Mouse (Mus musculus): ENCODE data around the gene Mmp23. TPM values are rescaled to one million over a fixed set of nuclear protein-coding genes. Genes with fewer than 3 reads are reported as not detected.

Gene Mmp23
- polyA plus RNA-seq, 1 experiment from 2014 or later, result 4.9 TPM

DNA sequence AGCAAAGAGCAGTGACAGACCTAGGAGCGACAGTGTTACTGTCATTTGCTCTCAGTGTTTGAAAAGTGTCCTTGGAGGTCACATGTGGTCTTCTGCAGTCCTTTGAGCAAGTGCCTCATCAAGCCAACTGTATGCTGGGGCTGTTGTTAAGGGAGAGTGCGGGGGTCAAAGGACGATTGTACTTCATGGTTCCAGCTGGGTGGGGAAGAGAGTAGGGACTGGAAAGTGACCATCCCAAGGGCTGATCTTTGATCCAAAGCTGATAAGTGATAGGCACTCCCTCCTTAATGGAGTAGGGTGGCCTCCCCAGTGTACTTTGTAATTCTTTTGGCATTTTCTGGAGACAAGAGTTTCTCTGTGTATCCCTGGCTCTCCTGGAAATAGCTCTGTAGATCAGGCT, 41.3 kb downstream of the Mmp23 start:
- no peaks in the 10 kb centered on the region; the same call in 1 of the 2 replicates for H3K4me1 ChIP-seq (ENCODE audit: control insufficient read depth, low read depth, low read length)
- no peak overlapping the region for H3K4me3 ChIP-seq (ENCODE audit: low read depth, low read length)
- peaks cover 32% of the 10 kb centered on the region for H3K36me3 ChIP-seq (ENCODE audit: control insufficient read depth, insufficient read depth)
- no peak overlapping the region for H3K9ac ChIP-seq (ENCODE audit: low read depth, low read length)
- WGBS (ENCODE audit: insufficient replicate concordance), result 74% methylated on average over 3 of the region's 3 CpGs
- H3K9me3 ChIP-seq (replicated peaks; ENCODE audit: control insufficient read depth, low read length), result no peaks in the 10 kb centered on the region
- H3K4me2 ChIP-seq (ENCODE audit: low read depth, low read length), result no peak overlapping the region
- no peak for ATAC-seq (ENCODE audit: low read depth)
- no peaks in the 10 kb centered on the region for H3K27me3 ChIP-seq (ENCODE audit: control insufficient read depth, insufficient read depth, low read depth, low read length)
- H3K27ac ChIP-seq (ENCODE audit: low read length), result no peak overlapping the region

DNA sequence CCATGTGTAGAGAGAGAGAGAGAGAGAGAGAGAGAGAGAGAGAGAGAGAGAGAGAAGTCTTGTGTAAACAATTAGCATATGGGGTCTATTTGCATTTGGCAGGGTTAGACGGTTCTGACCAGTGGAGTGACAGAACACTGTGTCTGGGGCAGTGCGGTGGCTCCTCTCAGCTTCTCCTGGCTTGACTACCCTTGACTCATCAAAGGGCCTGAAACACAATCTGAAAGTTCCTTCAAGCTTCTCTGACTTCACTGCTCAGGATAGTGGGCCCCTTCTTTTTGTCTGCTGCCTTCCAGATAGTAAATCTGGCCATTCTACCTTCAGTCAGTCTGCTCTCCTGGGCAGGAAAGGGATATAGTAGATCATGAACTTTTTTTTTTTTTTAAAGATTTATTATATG, 46.4 kb downstream of the Mmp23 start:
- H3K4me1 ChIP-seq (ENCODE audit: control insufficient read depth, low read depth, low read length), result peaks cover 19% of the 10 kb centered on the region
- no peak overlapping the region for H3K9ac ChIP-seq (ENCODE audit: low read depth, low read length)
- H3K27me3 ChIP-seq (ENCODE audit: control insufficient read depth, insufficient read depth, low read depth, low read length), result no peaks in the 10 kb centered on the region
- no peak for ATAC-seq (ENCODE audit: low read depth)
- WGBS (ENCODE audit: insufficient replicate concordance), result 89% methylated on average over 2 of the region's 2 CpGs
- no peaks in the 10 kb centered on the region for H3K9me3 ChIP-seq (replicated peaks; ENCODE audit: control insufficient read depth, low read length)
- H3K27ac ChIP-seq (ENCODE audit: low read length), result no peak overlapping the region
- H3K4me2 ChIP-seq (ENCODE audit: low read depth, low read length), result no peak overlapping the region
- H3K36me3 ChIP-seq (ENCODE audit: control insufficient read depth, insufficient read depth), result peaks cover 10% of the 10 kb centered on the region
- H3K4me3 ChIP-seq (ENCODE audit: low read depth, low read length), result no peak overlapping the region

DNA sequence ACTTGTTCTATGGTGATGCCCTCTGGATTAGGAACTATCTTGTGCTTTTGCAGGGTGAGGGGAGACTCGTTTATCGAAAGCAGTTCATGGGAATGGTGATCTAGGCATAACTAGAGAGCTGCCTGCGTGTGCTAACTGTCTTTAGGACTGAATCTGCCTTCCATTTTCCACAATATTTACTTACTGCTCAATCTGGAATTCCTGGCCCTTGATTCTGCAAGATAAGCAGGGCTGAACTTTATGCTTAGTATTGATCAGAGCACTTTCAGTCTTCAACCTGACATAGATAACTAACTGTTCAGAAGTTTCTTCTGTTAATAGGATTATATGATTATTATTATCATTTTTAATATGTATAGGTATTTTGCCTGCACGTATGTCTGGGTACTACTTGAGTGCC, 48.1 kb downstream of the Mmp23 start:
- Histone ChIP-seq H3K4me1 (ENCODE audit: control insufficient read depth, low read depth, low read length) (peaks cover 21% of the 10 kb centered on the region), H3K9me3 (replicated peaks; ENCODE audit: control insufficient read depth, low read length) (no peaks in the 10 kb centered on the region), H3K9ac (ENCODE audit: low read depth, low read length) (no peak overlapping the region), H3K27me3 (ENCODE audit: control insufficient read depth, insufficient read depth, low read depth, low read length) (no peaks in the 10 kb centered on the region), H3K27ac (ENCODE audit: low read length) (peak overlapping the region; percentile 9; the same call in 1 of the 2 replicates), H3K4me2 (ENCODE audit: low read depth, low read length) (no peak overlapping the region), H3K36me3 (ENCODE audit: control insufficient read depth, insufficient read depth) (peaks cover 3% of the 10 kb centered on the region; the same call in 1 of the 2 replicates), H3K4me3 (ENCODE audit: low read depth, low read length) (no peak overlapping the region)
- 71% methylated on average over 4 of the region's 4 CpGs for WGBS (ENCODE audit: insufficient replicate concordance)
- no peak for ATAC-seq (ENCODE audit: low read depth)

DNA sequence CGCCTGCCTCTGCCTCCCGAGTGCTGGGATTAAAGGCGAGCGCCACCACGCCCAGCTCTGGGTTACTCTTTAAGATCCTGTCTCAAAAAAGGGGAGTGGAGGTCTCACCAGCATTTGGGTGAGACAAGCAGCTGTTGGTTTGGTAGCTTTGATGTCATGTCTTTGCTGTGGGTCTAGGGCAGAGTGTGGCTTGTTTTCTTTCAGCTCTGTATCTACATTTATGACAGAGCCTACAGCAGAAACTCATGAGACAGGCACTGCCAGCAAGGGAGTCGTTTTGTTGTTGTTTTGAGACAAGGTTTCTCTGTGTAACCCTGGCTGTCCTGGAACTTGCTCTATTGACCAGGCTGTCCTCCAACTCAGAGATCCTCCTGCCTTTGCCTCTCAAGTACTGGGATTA, 49.4 kb downstream of the Mmp23 start:
- H3K4me3 ChIP-seq (ENCODE audit: low read depth, low read length), result no peak overlapping the region
- 83% methylated on average over 6 of the region's 6 CpGs for WGBS (ENCODE audit: insufficient replicate concordance)
- no peak for ATAC-seq (ENCODE audit: low read depth)
- H3K27ac ChIP-seq (ENCODE audit: low read length), result peak overlapping the region; percentile 20; the same call in 1 of the 2 replicates
- H3K4me1 ChIP-seq (ENCODE audit: control insufficient read depth, low read depth, low read length), result peaks cover 25% of the 10 kb centered on the region
- no peak overlapping the region for H3K4me2 ChIP-seq (ENCODE audit: low read depth, low read length)
- no peaks in the 10 kb centered on the region for H3K9me3 ChIP-seq (replicated peaks; ENCODE audit: control insufficient read depth, low read length)
- no peaks in the 10 kb centered on the region for H3K36me3 ChIP-seq (ENCODE audit: control insufficient read depth, insufficient read depth)
- H3K27me3 ChIP-seq (ENCODE audit: control insufficient read depth, insufficient read depth, low read depth, low read length), result no peaks in the 10 kb centered on the region
- no peak overlapping the region for H3K9ac ChIP-seq (ENCODE audit: low read depth, low read length)

DNA sequence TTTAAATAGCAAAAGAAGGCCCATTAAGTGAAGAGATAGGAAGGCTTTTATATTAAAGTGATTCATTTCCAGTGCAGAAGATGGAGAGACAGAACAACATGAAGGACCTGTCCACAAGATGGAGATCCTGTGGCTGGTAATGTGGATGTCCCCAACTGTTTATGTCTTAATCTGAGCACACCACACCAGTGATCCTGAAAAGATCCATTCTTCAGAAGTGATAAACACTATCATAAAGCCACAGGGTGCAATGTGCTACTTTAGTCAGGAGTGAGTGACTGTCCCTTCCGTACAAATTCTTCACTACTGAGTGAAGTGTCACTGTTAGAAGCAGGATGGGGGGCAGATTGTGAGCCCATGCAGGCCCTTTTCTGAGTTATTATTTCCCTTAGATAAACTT, 50.4 kb downstream of the Mmp23 start:
- Histone ChIP-seq H3K4me2 (ENCODE audit: low read depth, low read length) (peak overlapping the region; percentile 88), H3K9ac (ENCODE audit: low read depth, low read length) (peak overlapping the region; percentile 91), H3K27ac (ENCODE audit: low read length) (peak overlapping the region; percentile 95), H3K27me3 (ENCODE audit: control insufficient read depth, insufficient read depth, low read depth, low read length) (no peaks in the 10 kb centered on the region), H3K4me1 (ENCODE audit: control insufficient read depth, low read depth, low read length) (peaks cover 32% of the 10 kb centered on the region), H3K4me3 (ENCODE audit: low read depth, low read length) (peak overlapping the region; percentile 96), H3K36me3 (ENCODE audit: control insufficient read depth, insufficient read depth) (no peaks in the 10 kb centered on the region), H3K9me3 (replicated peaks; ENCODE audit: control insufficient read depth, low read length) (no peaks in the 10 kb centered on the region)
- ATAC-seq (ENCODE audit: low read depth), result no peak
- 28% methylated on average over 1 of the region's 1 CpGs for WGBS (ENCODE audit: insufficient replicate concordance)

DNA sequence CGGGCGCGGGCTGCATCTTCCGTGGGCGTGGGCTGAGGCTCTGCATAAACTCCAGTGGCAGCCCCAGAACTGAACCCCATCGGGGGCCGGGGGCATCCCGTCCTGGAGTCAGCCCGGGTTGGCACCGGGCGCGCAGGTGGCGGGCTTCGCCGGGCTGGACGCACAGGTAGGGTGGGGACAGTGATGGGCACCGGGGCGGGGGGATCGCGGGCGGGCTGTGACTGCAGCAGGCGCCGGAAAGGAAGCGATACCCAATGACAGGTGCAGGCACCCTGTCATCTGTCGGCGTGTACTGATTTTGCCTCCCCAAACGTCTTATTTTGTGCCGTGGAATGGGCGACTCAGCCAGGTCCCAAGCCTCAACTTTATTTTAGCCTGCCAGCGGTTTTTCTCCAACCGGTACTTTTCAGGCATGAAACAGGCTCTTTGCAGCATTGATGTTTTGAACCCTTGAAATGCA, 51.2 kb downstream of the Mmp23 start:
- Histone ChIP-seq H3K27me3 (ENCODE audit: control insufficient read depth, insufficient read depth, low read depth, low read length) (no peaks in the 10 kb centered on the region), H3K27ac (ENCODE audit: low read length) (peak overlapping the region; percentile 95), H3K9me3 (replicated peaks; ENCODE audit: control insufficient read depth, low read length) (no peaks in the 10 kb centered on the region), H3K9ac (ENCODE audit: low read depth, low read length) (peak overlapping the region; percentile 91), H3K4me1 (ENCODE audit: control insufficient read depth, low read depth, low read length) (peaks cover 32% of the 10 kb centered on the region), H3K4me3 (ENCODE audit: low read depth, low read length) (peak overlapping the region; percentile 96), H3K4me2 (ENCODE audit: low read depth, low read length) (peak overlapping the region; percentile 88), H3K36me3 (ENCODE audit: control insufficient read depth, insufficient read depth) (no peaks in the 10 kb centered on the region)
- WGBS (ENCODE audit: insufficient replicate concordance), result under 1% methylated on average over 31 of the region's 31 CpGs
- peak; percentile 12 for ATAC-seq (ENCODE audit: low read depth)

DNA sequence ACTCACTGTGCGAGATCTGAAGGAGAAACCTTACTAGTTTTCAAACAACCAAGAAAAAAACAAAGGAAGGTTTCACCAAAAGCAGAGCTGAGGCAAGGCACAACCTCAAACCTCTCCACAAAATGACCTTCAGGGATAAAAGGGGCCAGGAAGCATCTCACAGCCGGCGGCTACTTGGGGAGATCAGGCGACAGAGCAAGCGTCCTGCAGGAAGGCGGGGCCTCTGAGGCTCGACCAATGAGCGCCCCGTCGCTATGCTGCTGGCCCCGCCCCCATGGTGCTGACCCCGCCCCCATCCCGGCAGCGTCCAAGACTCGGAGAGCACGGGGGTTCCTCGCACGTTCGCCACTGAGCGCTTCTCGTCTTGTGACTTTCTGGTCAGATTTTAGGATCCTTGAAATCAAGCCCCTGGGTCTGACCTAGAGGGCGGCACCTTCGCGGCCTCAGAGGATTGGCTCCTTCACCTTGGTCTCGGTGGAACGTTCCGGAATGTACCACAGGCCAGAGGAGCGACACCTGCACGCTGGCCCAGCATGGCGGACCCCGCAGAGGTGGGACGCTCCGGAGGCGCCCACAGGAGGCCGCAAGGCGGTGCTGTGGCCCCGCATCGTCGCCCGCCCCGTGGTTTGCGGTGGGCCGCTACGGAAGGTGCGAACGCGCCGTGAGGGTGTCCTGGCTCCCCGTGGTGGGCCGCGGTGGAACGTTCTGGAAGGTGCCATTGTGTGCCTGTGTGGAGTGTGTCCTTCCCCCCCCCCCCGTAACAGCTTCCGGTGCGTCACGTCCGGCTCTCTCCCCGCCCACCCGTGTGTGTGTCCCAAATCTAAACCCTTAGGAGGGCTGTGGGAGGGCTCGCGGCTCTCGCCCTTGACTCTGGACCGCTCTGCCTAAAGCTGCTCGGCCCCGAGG, 51.8 kb downstream of the Mmp23 start, which contains the start of gene Slc35e2:
TSS of gene Slc35e2 (plus strand) at position 326 of the 906 bp plus-strand sequence.
- Histone ChIP-seq H3K27me3 (ENCODE audit: control insufficient read depth, insufficient read depth, low read depth, low read length) (no peaks in the 10 kb centered on the region), H3K4me1 (ENCODE audit: control insufficient read depth, low read depth, low read length) (peaks cover 38% of the 10 kb centered on the region), H3K4me3 (ENCODE audit: low read depth, low read length) (peak within 1 kb of the TSS; percentile 96), H3K4me2 (ENCODE audit: low read depth, low read length) (peak within 1 kb of the TSS; percentile 88), H3K36me3 (ENCODE audit: control insufficient read depth, insufficient read depth) (no peaks in the 10 kb centered on the region), H3K9me3 (replicated peaks; ENCODE audit: control insufficient read depth, low read length) (no peaks in the 10 kb centered on the region), H3K27ac (ENCODE audit: low read length) (peak within 1 kb of the TSS; percentile 95), H3K9ac (ENCODE audit: low read depth, low read length) (peak within 1 kb of the TSS; percentile 91)
- under 1% methylated on average over 64 of the region's 65 CpGs for WGBS (ENCODE audit: insufficient replicate concordance)
- ATAC-seq (ENCODE audit: low read depth), result peak; percentile 92
